Mouse (Mus musculus) CD4-positive naive resting alpha-beta T cell, adult 76 days (primary cell): Measurements from ENCODE around the gene Oxgr1. TPM values are rescaled to one million over a fixed set of nuclear protein-coding genes. Genes with fewer than 3 reads are reported as not detected.

Experiments
- total RNA-seq: library from RNA; stranded (reverse); gene quantifications from one replicate; pipeline ENCODE4 v1.2.4, GENCODE M21; 2023

The Oxgr1 gene
- total RNA-seq: not detected

DNA sequence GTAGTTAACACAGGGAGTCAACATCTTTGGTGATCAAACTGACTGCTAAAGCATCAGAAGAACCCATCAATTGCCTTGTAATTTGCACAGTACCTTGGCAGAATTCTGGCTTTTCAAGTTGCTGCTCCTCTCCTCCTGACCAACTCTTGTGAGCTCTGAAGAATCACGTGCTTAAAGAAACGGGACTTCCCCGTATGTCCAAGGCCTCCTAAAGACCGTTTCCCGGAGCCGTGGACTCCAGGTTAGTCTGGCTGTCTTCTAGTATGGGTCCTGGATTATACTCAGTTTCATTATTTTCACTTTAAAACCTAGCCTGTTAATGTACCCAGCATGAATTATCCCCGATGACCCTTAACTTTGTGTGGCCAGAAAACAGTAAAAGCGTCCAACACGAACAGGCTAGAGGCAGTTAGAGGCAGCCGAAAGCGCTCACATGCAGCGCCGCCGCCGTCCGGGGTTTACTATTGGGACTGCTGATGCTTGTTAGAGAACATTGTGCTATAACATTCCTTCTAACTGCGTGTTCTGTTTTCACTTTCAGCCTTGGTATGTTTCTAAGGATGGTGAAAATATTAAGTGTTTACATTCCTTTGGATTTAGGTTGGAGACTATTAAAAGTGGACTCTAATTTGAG is at the start of gene Oxgr1:
Gene Oxgr1 (minus strand): TSS at position 249 of the 634 bp plus-strand sequence.

Other genes with a start within 250 kb of the Oxgr1 start
- 88.3 TPM for gene Mbnl2, start 233.2 kb upstream of the Oxgr1 start, total RNA-seq